Mouse (Mus musculus): ENCODE measurements around the gene Tbc1d15.
"Not testable (repeated sequence)": the region's sequence is repeated elsewhere in the genome, so short reads cannot be mapped to it uniquely, and the experiment has no call there.

The Tbc1d15 gene

DNA sequence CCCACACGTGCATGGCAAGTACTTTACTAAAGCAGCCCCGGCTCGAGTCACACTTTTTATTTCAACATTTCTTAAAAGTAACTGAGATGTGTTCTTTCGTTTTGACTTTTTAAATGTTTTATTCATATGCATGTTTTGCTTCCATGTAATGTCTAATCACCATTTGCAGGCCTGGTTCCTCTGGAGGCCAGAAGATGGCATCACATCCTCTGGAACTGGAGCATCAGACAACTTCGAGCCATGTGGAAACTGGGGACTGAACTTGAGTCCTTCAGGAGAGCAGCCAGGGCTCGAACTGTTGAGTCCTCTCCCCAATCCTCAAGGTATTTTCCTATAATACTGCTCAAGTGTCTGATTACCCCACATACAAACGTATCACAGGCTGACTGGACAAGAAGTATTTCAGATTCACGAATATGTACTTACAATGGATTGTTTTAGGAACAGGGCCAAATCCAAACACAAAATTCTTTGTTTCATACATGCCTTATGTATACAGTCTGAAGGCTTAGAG is 10.1 kb downstream of the Tbc1d15 start:
- DNase-seq: no peak

DNA sequence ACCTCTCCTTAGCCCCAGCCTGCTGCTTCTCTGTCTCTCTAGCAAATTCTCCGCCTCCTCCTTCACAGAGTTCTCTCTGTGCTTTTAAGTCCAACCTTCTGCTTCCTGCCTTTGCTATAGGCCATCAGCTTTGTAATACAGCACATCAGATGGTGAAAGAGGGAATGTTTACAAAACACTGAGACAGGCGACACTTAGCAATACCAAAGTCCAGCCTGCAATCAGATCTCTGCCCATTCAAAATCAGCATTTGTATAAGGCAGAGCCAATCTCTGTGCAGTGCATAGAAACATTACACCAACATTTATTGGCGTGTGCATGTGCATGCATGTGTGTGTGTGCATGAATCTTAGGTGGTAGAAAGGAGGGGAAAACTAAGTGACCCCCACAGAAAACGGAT is 13.3 kb downstream of the Tbc1d15 start:
- DNase-seq: no peak

DNA sequence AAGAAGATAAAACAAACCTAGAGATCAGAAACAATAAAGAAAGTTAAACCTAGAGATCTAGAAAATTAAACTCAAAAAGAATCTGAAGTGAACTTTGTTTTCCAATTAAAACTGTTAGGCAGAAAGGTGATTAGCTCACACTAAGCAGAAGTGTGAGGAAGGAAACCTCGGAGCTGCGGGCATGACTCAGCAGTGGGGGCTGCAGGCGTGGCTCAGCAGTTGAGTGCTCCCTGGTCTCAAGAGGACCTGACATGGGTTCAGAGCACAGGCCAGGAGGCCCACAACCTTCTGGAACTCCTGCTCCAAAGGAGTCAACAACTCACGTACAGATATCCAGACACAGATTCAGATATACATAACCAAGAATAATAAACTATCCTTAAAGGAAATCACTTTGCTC is 14.5 kb downstream of the Tbc1d15 start:
- no peak for DNase-seq

GRCm38 (mm10) chr10:115235501-115235900 is 15.8 kb downstream of the Tbc1d15 start:
- peak in 1 of 2 experiments; percentile 41 for DNase-seq

GRCm38 (mm10) chr10:115233798-115234197 is 17.5 kb downstream of the Tbc1d15 start:
- no peak for DNase-seq

DNA sequence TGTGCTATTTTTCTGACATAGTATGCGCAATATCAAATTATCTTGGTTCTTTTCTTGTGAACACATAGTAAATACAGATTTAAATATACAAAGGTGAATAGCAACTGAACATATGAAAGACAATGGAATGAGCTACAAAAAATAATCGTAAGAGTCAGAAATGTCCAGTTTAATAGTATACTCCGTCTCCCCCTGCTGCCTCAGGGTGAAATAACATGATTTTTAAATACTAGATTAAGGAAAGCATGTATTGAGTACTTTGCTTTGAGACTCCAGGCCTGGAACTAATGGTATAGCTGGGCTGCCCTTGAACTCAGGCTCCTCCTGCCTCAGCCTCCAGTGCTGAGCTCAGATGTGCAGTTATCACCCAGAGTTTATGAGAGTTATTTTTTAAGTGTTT is 18.8 kb downstream of the Tbc1d15 start:
- no peak for DNase-seq

DNA sequence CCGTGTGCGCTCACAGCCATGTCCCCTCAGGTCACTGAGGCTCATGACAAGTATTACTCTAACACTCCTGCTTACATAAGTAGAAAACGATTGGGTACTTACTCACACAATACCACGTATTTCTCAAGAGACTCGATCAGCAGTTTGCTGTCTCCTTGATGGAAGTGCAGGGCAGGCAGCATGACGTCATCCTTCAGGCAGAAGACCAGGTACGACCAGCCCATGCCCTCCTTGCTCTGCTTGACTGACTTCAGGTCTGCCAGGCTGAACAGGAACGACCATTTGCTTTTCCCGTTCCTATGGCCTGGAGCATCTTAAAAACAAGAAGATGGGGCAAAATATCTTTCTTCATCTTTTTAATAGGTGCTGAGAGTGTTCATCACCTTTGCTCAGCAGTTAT is 22.2 kb downstream of the Tbc1d15 start:
- no peak for DNase-seq

GRCm38 (mm10) chr10:115226586-115226985 is 24.7 kb downstream of the Tbc1d15 start:
- no peak for DNase-seq

GRCm38 (mm10) chr10:115223845-115224244 is 27.4 kb downstream of the Tbc1d15 start:
- no peak for DNase-seq

- DNase-seq: no peak
Observed at GRCm38 (mm10) chr10:115212916-115213580, 38.2 kb downstream of the Tbc1d15 start.

DNA sequence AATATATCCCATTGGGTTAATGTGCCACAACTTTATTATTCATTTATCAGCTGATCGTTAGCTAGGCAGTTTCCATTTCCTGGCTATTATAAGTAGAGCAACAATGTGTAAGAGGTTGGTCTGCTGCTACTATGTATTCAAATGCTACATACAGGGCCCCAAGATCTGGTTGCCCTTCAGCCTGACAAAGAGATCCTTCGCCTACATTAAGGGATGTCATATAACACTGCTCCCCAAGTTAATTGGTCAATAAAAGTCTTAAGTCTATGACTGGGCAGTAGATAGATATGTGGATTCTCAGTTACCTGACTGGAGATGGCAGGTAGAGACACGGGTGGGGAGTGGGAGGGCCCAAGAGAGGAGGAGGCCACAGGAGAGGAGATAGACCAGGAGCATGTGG is 45.4 kb downstream of the Tbc1d15 start:
- DNase-seq: no peak

- no peak for DNase-seq
Observed at GRCm38 (mm10) chr10:115205284-115205683, 46.0 kb downstream of the Tbc1d15 start.

DNA sequence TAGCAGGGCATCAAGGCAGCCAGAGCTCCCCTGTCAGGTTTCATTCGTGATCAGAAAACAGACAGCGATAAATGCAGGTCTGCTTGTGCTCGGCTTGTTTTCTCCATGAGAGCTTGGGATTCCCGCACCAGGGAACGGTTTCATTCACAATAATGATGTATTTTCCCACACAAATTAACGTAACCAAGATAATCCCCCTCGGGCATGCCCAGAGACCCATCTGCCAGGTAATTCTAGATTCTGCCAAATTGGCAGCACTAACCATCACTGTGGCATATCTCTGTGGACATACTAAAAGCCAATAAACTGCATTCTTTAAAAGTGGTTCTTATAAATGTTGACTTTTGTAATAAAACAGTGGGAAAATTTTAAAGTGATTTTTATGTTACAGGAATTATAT is 60.1 kb downstream of the Tbc1d15 start:
- DNase-seq: no peak

DNA sequence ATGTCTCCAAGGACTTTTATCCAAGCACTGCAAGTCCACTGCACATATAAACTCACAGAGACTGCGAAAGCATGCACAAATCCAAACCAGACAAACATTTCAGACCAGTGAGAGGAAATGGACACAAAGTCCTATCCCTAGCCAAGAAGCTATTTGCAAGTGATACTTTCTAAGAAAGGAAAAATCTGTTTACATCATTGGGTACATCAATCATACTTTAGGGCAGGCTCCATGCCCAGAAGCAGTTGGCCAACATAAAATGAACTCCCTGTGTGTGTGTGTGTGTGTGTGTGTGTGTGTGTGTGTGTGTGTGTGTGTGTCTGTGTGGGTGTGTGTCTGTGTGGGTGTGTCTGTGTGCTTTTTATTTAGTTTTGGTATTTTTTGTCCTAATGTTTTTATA is 63.9 kb downstream of the Tbc1d15 start:
- no peak for DNase-seq

- DNase-seq: peak; percentile 23 to 28
Observed at GRCm38 (mm10) chr10:115184697-115185096, 66.6 kb downstream of the Tbc1d15 start, which contains the start of gene Tph2. Gene Tph2, minus strand, starts transcription at chr10:115185022.

DNA sequence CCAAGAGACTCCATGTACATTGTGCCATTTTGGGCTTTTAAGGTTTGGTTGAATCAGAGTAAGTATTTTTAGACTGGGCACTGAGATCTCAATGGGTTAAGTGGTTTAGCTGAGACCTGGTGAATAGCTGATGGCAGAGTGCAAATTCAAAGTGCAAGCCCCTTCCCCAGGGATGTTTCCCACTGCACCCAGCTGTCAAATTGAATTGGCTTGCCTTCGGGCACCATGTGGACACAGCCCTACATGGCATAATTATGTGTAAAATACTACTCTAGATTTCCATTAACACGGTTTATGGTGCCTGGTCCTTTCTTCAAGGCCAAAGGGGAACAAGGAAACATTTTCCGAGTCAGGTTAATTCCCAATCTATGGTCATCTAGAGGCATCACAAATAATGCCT is 70.2 kb downstream of the Tbc1d15 start:
- no peak for DNase-seq

GRCm38 (mm10) chr10:115178019-115178418 is 73.2 kb downstream of the Tbc1d15 start:
- not testable (repeated sequence) for DNase-seq

DNA sequence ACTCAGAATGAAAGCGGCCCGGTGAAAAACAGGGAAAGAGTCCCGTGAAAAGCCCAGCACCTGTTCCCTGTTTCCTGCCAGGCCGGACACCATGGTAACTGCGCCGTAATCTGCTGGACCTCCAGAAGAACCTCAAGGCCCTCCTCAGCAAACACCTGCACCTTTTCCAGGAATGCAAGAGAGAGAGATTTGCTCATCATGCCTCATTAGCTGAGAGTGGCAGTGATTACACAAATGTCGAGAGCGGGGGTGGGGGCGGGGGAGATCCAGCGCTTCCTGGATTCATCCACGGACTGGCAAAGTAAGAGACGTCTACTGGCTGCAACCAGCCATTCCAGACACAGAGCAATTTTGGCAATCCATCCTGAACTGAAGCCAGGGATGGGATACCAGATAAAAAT is 75.7 kb downstream of the Tbc1d15 start:
- DNase-seq: no peak

DNA sequence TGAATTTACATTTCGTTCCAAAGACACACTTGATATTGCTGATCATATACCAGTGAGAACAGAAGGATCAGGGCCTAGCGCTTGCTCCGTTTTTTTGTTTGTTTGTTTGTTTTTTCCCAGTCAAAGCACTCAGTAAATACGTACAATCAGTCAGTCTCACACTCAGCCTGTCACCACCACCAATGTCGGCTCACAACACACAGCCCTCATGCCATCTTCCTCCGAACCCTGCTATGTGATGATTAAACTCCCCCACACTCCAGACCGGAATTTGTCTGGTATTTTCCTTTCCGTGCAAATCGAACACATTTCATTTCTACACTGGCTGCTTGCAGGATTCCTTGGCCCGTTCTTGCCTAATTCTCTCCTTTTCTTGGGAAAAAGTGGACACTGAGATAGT is 77.9 kb downstream of the Tbc1d15 start:
- DNase-seq: no peak

GRCm38 (mm10) chr10:115171351-115171818 is 79.9 kb downstream of the Tbc1d15 start:
- no peak for DNase-seq

- DNase-seq: no peak
Observed at GRCm38 (mm10) chr10:115170496-115171350, 80.5 kb downstream of the Tbc1d15 start.

GRCm38 (mm10) chr10:115169410-115169809 is 81.9 kb downstream of the Tbc1d15 start:
- DNase-seq: no peak

DNA sequence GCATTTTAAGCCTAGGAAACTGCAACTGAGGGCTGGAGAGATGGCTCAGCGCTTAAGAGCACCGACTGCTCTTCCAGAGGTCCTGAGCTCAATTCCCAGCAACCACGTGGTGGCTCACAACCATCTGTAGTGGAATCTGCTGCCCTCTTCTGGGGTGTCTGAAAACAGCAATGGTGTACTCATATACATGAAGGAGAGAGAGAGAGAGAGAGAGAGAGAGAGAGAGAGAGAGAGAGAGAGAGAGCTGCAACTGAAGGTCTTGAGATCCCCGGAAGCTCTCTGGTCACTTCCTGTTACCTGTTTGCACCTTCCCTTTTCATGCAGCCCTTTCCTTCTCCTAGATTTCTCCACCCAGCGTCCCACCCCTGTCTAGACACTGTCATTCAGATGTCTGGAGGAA is 91.0 kb downstream of the Tbc1d15 start:
- DNase-seq: no peak
